Mouse (Mus musculus) heart, embryonic 13.5 days (tissue): ENCODE measurements around the gene Ccdc71. TPM values are rescaled to one million over a fixed set of nuclear protein-coding genes. Genes with fewer than 3 reads are reported as not detected.

Experiments used
- ATAC-seq: fragments of 200-750 bp; cut with Nextera tagmentation; 2 replicates; pipeline ENCODE4 v1.8.0; 2017; ENCODE audit warnings: moderate TSS enrichment; ENCODE audit not compliant: insufficient number of reproducible peaks, low FRiP score, low TSS enrichment; ENCODE audit errors: extremely low read depth
- H3K27ac ChIP-seq: fragments of 300-500 bp; sonication (generic); replicated peaks from 2 replicates; pipeline ENCODE4 v1.5.1; 2015; ENCODE audit warnings: moderate library complexity, mild to moderate bottlenecking, inconsistent platforms
- H3K27me3 ChIP-seq: fragments of 300-500 bp; sonication (generic); replicated peaks from 2 replicates; pipeline ENCODE4 v1.6.1; 2015; ENCODE audit warnings: mild to moderate bottlenecking, inconsistent platforms
- H3K36me3 ChIP-seq: fragments of 300-500 bp; sonication (generic); 2 replicates; pipeline ENCODE4 v1.6.1; 2015; ENCODE audit warnings: mild to moderate bottlenecking, inconsistent platforms
- H3K4me1 ChIP-seq: fragments of 300-500 bp; sonication (generic); 2 replicates; pipeline ENCODE4 v1.6.1; 2015; ENCODE audit warnings: inconsistent platforms
- H3K4me2 ChIP-seq: fragments of 300-500 bp; sonication (generic); 2 replicates; pipeline ENCODE4 v1.6.1; 2015; ENCODE audit warnings: inconsistent platforms, mild to moderate bottlenecking, moderate library complexity
- H3K4me3 ChIP-seq: fragments of 300-500 bp; sonication (generic); 2 replicates; pipeline ENCODE4 v1.5.1; 2015; ENCODE audit warnings: moderate library complexity, mild to moderate bottlenecking, inconsistent platforms
- H3K9ac ChIP-seq: fragments of 300-500 bp; sonication (generic); 2 replicates; pipeline ENCODE4 v1.6.1; 2015; ENCODE audit warnings: inconsistent platforms, mild to moderate bottlenecking, moderate library complexity
- H3K9me3 ChIP-seq: fragments of 300-500 bp; sonication (generic); 2 replicates; pipeline ENCODE4 v1.6.1; 2016; ENCODE audit warnings: inconsistent platforms
- WGBS: fragments of 180-500 bp; shearing (Covaris S2); methylation state at CpG from one replicate; pipeline ENCODE4 v1.1.7; 2015; ENCODE audit warnings: mixed read lengths; 5-methylcytosine and 5-hydroxymethylcytosine counted together
- polyA plus RNA-seq: library from polyadenylated mRNA; unstranded; fragments of >200 nt; fragmentation: Nextera tagmentation; extraction: Ambion mirVana; gene quantifications from 2 replicates; pipeline ENCODE4 v1.2.1, GENCODE M21; 2015

Ccdc71 gene
- polyA plus RNA-seq, 1 experiment from 2014 or later: 42.7 TPM

DNA sequence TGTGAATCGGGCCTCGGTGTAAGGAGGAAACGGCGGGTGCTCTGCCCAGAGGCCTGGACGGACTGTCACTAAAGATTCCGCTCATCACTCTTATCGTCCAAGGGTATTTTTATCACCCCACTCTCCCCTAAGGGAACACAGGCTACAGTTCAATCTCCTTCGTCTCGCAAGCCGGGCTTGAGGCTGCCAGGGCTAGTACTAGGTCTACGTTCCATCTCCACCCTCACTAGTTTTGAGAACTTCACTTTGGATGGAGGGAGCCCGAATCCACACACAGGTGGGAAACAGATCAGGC, 30.9 kb downstream of the Ccdc71 start:
- ATAC-seq: no peak
- Histone ChIP-seq H3K4me3 (peak overlapping the region; percentile 97), H3K9me3 (no peaks in the 10 kb centered on the region), H3K27me3 (no peaks in the 10 kb centered on the region), H3K27ac (peak overlapping the region; percentile 98), H3K4me1 (peaks cover 20% of the 10 kb centered on the region), H3K4me2 (peak overlapping the region; percentile 95), H3K9ac (peak overlapping the region; percentile 99), H3K36me3 (peaks cover 85% of the 10 kb centered on the region)
- 2% methylated on average over 12 of the region's 12 CpGs for WGBS

DNA sequence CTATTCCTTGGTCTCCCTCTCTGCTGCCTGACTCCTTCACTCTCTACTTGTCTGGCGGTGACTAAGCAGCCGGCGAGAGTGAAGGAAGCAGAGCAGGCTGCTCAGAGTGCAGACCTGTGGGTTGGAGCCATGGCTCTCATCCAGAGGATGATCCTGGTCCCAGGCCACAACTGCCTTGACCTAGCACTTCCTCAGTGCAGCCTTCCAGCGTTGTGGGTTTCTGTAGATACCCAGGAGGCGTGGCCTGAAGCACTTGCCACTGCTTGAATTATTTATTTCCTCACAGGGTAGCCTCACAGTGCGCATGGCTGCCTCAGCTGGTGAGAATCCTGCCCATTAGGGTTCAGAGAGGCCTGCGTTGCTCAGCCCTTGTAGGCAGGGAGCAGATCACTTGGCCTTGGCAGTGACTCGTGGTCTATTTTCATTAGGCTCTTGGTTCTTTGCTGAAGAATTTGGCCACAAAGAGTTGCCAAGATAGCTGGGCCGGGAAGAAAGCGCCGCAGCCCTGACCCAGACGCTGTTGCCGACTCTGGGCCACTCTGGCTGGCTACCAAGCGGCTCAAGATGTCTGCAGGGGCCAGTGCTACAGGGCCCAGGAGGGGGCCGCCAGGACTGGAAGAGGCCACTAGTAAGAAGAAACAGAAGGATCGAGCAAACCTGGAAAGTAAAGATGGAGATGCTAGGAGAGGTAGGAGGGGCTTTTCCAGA, 31.9 kb downstream of the Ccdc71 start:
- H3K9ac ChIP-seq: peak overlapping the region; percentile 99
- no peaks in the 10 kb centered on the region for H3K9me3 ChIP-seq
- peak overlapping the region; percentile 97 for H3K4me3 ChIP-seq
- peaks cover 20% of the 10 kb centered on the region for H3K4me1 ChIP-seq
- H3K36me3 ChIP-seq: peaks cover 85% of the 10 kb centered on the region
- peak overlapping the region; percentile 98 for H3K27ac ChIP-seq
- no peak for ATAC-seq
- peak overlapping the region; percentile 95 for H3K4me2 ChIP-seq
- 78% methylated on average over 16 of the region's 16 CpGs for WGBS
- H3K27me3 ChIP-seq: no peaks in the 10 kb centered on the region

DNA sequence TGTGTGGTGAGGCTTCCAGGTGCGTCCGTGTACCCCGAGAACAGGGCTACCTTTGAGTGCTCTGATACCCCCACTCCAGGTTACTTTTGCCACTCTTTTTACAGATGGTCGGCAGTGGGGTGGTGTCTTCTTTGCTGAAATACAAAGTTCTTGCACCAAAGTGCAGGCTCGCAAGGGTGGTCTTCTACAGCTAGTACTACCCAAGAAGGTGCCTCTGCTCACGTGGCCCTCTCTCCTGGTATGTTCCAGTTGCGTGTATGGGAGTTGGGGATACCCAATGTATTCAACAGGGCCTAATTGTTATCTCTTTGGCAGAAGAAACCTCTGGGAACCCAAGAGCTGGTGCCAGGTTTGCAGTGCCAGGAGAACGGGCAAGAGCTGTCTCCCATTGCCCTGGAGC, 32.9 kb downstream of the Ccdc71 start:
- Histone ChIP-seq H3K9me3 (no peaks in the 10 kb centered on the region), H3K4me3 (no peak overlapping the region), H3K36me3 (peaks cover 85% of the 10 kb centered on the region), H3K27ac (no peak overlapping the region), H3K4me2 (no peak overlapping the region), H3K4me1 (peaks cover 20% of the 10 kb centered on the region), H3K9ac (no peak overlapping the region), H3K27me3 (no peaks in the 10 kb centered on the region)
- ATAC-seq: no peak
- 94% methylated on average over 8 of the region's 8 CpGs for WGBS

DNA sequence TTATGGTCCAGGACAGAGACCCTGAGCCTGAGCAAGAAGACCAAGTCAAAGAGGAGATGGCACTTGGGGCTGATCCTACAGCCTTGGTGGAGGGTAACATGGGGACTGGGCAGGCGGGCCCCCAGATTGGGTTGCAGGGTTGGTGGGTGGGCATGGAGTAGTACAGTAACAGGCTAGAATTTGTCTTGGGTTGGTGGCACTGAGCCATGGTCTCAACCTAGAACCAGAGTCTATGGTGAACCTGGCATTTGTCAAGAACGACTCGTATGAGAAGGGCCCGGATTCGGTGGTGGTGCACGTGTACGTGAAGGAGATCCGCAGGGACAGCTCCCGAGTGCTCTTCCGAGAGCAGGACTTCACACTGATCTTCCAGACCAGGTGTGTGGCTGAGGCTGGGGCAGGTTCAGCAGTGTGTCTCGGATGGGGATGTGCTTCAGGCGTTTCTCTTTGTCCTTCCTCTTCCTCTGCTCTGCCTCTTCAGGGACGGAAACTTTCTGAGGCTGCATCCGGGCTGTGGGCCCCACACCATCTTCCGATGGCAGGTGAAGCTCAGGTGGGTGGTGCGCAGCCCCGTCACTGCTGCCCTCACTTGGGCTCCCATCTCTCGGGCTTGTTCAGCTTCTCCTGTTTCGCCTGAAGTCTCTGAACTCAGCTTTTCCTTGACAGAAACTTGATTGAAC, 34.0 kb downstream of the Ccdc71 start:
- Histone ChIP-seq H3K4me1 (peaks cover 20% of the 10 kb centered on the region), H3K4me2 (no peak overlapping the region), H3K27me3 (no peaks in the 10 kb centered on the region), H3K9ac (no peak overlapping the region), H3K9me3 (no peaks in the 10 kb centered on the region), H3K36me3 (peaks cover 85% of the 10 kb centered on the region), H3K27ac (no peak overlapping the region), H3K4me3 (no peak overlapping the region)
- WGBS: 88% methylated on average over 19 of the region's 19 CpGs
- ATAC-seq: no peak

DNA sequence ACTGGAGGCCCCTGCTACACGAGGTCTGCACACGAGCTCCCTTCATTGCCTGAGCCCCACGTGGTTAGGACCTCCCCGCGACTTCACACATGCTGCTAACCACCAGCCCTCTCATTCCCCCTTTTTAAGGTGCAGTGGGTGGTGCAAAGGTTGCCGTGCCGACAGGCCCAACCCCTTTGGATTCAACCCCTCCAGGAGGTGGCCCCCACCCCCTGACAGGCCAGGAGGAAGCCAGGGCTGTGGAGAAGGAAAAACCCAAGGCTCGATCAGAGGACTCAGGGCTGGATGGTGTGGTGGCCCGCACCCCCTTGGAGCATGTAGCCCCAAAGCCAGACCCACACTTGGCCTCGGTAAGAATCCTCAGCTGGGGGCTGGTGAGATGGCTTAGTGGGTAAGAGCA, 34.6 kb downstream of the Ccdc71 start:
- no peak for ATAC-seq
- peaks cover 85% of the 10 kb centered on the region for H3K36me3 ChIP-seq
- H3K4me3 ChIP-seq: no peak overlapping the region
- no peak overlapping the region for H3K9ac ChIP-seq
- no peak overlapping the region for H3K27ac ChIP-seq
- WGBS: 80% methylated on average over 10 of the region's 10 CpGs
- H3K27me3 ChIP-seq: no peaks in the 10 kb centered on the region
- no peaks in the 10 kb centered on the region for H3K9me3 ChIP-seq
- H3K4me1 ChIP-seq: peaks cover 19% of the 10 kb centered on the region
- no peak overlapping the region for H3K4me2 ChIP-seq

DNA sequence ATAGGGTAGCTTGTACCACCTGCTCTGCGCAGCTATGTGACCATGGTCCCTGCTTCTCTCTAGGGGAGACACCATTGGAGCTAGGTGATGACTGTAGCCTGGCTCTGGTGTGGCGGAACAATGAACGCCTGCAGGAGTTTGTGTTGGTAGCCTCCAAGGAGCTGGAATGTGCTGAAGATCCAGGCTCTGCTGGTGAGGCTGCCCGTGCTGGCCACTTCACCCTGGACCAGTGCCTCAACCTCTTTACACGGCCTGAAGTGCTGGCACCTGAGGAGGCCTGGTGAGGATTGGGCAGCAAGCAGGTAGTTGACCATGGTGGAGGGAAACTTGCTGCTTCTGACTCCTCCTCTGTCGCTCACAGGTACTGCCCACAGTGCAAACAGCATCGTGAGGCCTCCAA, 38.9 kb downstream of the Ccdc71 start:
- no peaks in the 10 kb centered on the region for H3K9me3 ChIP-seq
- no peak for ATAC-seq
- H3K4me2 ChIP-seq: no peak overlapping the region
- 94% methylated on average over 7 of the region's 7 CpGs for WGBS
- peaks cover 96% of the 10 kb centered on the region for H3K36me3 ChIP-seq
- no peaks in the 10 kb centered on the region for H3K27me3 ChIP-seq
- H3K4me1 ChIP-seq: no peaks in the 10 kb centered on the region
- no peak overlapping the region for H3K4me3 ChIP-seq
- H3K9ac ChIP-seq: no peak overlapping the region
- H3K27ac ChIP-seq: no peak overlapping the region

DNA sequence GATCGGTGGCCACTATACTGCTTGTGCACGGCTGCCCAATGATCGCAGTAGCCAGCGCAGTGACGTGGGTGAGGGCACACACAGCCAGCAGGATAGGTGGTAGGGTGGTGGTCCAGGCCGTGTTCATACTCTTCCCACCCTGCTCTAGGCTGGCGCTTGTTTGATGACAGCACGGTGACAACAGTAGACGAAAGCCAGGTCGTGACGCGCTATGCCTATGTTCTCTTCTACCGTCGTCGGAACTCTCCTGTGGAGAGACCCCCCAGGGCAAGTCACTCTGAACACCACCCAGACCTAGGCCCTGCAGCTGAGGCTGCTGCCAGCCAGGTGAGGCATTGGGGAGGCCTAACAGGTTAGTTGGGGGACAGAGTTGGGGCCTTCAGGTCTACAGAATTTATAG, 39.6 kb downstream of the Ccdc71 start:
- Histone ChIP-seq H3K36me3 (peaks cover 89% of the 10 kb centered on the region), H3K27ac (no peak overlapping the region), H3K4me2 (no peak overlapping the region), H3K9ac (no peak overlapping the region), H3K4me1 (no peaks in the 10 kb centered on the region), H3K27me3 (no peaks in the 10 kb centered on the region), H3K9me3 (no peaks in the 10 kb centered on the region), H3K4me3 (no peak overlapping the region)
- ATAC-seq: no peak
- 84% methylated on average over 15 of the region's 15 CpGs for WGBS

DNA sequence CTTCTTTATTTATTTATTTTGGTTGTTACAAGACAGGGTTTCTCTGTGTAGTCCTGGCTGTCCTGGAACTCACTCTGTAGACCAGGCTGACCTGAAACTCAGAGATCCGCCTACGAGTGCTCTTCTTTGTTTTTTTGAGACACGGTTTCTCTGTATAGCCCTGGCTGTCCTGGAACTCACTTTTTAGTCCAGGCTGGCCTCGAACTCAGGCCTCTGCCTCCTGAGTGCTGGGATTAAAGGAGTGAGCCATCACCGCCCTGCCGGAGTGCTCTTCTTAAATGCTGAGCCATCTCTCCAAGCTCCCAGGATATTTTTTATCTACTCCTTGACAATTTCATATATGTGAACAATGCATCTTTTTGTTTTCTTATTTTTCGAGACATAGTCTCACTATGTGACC, 46.6 kb downstream of the Ccdc71 start:
- Histone ChIP-seq H3K4me1 (peaks cover 17% of the 10 kb centered on the region), H3K36me3 (peaks cover 50% of the 10 kb centered on the region), H3K27me3 (no peaks in the 10 kb centered on the region), H3K4me3 (peak overlapping the region; percentile 67), H3K4me2 (peak overlapping the region; percentile 97), H3K27ac (no peak overlapping the region), H3K9ac (no peak overlapping the region), H3K9me3 (no peaks in the 10 kb centered on the region)
- 80% methylated on average over 7 of the region's 7 CpGs for WGBS
- no peak for ATAC-seq

DNA sequence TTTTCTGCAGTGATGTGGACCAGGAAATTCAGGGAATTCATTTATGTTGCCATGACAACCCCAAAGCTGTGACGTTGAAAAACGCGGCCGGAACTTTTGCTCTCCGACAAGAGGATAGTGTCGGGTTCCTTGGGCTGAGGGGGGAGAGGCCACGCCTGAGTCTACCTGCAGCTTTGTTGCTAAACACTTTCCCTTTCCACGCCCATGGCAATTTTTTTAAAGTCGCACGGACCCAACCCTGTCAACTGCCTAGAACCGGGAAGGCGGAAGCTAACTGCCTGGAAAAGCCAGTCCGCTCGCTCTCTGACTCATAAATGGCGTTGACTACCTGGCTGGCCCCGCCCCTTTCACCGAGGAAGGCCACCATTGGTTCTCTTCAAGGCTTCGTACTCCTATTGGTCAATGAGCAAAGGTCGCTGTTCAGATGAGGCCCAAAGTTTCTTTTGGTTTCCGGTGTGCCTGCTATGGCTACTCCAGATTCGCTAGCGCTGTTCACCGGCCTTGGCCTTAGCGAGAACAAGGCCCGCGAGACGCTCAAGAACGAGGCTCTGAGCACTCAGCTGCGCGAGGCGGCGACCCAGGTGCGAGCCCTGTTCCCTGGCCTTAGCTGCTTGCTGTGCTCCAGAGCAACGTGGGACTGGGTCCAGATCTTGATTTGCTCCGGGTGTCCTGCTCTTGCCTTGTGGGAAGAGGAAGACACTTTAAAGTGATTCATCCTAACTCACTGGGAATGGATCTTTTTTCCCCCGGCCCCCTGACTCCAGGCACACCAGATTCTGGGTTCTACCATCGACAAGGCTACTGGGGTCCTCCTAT, 47.5 kb downstream of the Ccdc71 start, which contains the start of gene Qars:
Gene Qars (plus strand): TSS at position 88 of the 816 bp plus-strand sequence.
- H3K9me3 ChIP-seq: no peaks in the 10 kb centered on the region
- no peaks in the 10 kb centered on the region for H3K27me3 ChIP-seq
- peak; percentile 87 for ATAC-seq
- H3K27ac ChIP-seq: peak within 1 kb of the TSS; percentile 73
- peak within 1 kb of the TSS; percentile 86 for H3K9ac ChIP-seq
- peak within 1 kb of the TSS; percentile 97 for H3K4me2 ChIP-seq
- WGBS: under 1% methylated on average over 37 of the region's 37 CpGs
- peak within 1 kb of the TSS; percentile 67 for H3K4me3 ChIP-seq
- peaks cover 17% of the 10 kb centered on the region for H3K4me1 ChIP-seq
- H3K36me3 ChIP-seq: peaks cover 50% of the 10 kb centered on the region

DNA sequence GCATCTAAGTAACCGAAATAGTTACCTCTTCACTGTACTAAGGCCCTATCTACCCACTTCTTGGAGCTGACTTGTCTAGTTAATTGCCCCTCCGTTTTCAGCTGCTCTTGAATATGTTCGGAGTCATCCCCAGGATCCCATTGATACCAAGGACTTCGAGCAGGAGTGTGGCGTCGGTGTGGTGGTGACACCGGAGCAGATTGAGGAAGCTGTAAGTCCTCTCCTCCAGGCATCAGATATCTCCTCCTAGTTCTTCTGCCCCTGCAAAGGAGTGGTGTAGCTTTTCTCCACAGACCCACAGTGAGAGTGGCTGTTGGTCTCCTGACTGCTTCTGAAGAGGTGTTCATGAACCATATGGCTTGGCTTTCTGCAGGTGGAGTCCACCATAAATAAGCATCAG, 48.4 kb downstream of the Ccdc71 start:
- H3K4me2 ChIP-seq: peak overlapping the region; percentile 97
- H3K4me3 ChIP-seq: peak overlapping the region; percentile 67
- no peaks in the 10 kb centered on the region for H3K27me3 ChIP-seq
- H3K9me3 ChIP-seq: no peaks in the 10 kb centered on the region
- no peak for ATAC-seq
- peaks cover 50% of the 10 kb centered on the region for H3K36me3 ChIP-seq
- peak overlapping the region; percentile 73; the same call in 1 of the 2 replicates for H3K27ac ChIP-seq
- peaks cover 17% of the 10 kb centered on the region for H3K4me1 ChIP-seq
- peak overlapping the region; percentile 86 for H3K9ac ChIP-seq
- WGBS: 82% methylated on average over 7 of the region's 7 CpGs
